Mouse (Mus musculus) ES-E14 (cell line): ENCODE results near the gene Abcg4.

Source experiments
- CHD2 ChIP-seq: IDR thresholded peaks from 2 replicates; pipeline ENCODE4 v1.6.1; 2014; ENCODE audit warnings: mild to moderate bottlenecking, low read depth, low read length, inconsistent platforms
- HCFC1 ChIP-seq: IDR thresholded peaks from 2 replicates; pipeline ENCODE4 v1.6.1; 2012; ENCODE audit warnings: low read length, inconsistent platforms, borderline replicate concordance; ENCODE audit not compliant: insufficient read depth
- ZC3H11A ChIP-seq: IDR thresholded peaks from 2 replicates; pipeline ENCODE4 v1.6.1; 2012; ENCODE audit warnings: low read depth, mild to moderate bottlenecking, inconsistent platforms, low read length, borderline replicate concordance
- ZNF384 ChIP-seq: IDR thresholded peaks from 2 replicates; pipeline ENCODE4 v1.6.1; 2012; ENCODE audit warnings: low read depth, low read length, inconsistent platforms

DNA sequence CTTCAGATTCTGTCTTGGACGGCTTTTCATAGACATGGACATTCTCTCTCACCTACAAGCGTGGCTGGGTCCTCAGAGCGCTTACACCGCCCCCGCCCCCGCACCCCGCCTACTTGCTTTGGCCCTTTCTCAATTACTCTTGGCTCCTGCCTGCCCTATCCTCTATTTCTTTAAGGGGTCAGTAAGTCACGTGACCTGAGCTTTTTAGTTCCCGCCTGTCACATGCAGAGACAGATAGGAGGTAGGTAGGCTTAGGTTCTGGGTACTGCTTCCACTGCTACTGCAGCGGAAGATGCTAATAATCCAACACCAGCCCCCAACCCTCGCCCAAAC is 510 bp upstream of the Abcg4 start:
- TF ChIP-seq ZC3H11A (no peak), ZNF384 (no peak), CHD2 (no peak), HCFC1 (no peak)
